Mouse (Mus musculus) gastrocnemius, postnatal 10 days (tissue): ENCODE measurements around the gene Lhx4. TPM values are rescaled to one million over a fixed set of nuclear protein-coding genes. Genes with fewer than 3 reads are reported as not detected.

ENCODE experiments used
- DNase-seq: peaks from one replicate; pipeline ENCODE4 v3.0.0; 2021; ENCODE audit warnings: mixed read lengths
- total RNA-seq, 2 experiments: library from RNA; stranded (reverse); gene quantifications; 2 replicates each; pipeline ENCODE4 v1.2.3; 2021

Lhx4 gene
- total RNA-seq, 2 experiments from 2014 or later, result not detected

DNA sequence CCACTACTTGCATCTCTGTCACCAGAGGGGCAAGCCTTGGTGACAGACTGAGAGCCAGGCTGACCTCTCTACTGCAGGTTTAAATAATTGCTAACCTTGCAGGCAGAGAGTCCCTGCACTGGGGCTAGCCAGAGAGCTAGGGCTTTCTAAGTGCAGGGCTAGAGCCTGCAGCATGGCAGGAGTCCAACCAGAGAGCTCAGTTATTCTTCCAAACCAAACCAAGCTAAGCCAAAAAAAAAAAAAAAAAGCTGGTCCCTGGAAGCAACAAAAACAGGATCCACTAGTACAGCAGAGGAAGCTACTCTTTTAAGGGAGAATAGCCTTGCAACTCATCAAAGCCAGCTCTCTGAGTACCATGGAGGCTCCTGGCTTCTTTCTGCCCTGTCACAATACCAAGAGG is 50.6 kb downstream of the Lhx4 start:
- DNase-seq, result peak; percentile 34

GRCm38 (mm10) chr1:155698373-155699159 is 52.9 kb downstream of the Lhx4 start:
- DNase-seq, result peak; percentile 30

- no peak for DNase-seq
Observed at GRCm38 (mm10) chr1:155693443-155693842, 58.0 kb downstream of the Lhx4 start.

DNA sequence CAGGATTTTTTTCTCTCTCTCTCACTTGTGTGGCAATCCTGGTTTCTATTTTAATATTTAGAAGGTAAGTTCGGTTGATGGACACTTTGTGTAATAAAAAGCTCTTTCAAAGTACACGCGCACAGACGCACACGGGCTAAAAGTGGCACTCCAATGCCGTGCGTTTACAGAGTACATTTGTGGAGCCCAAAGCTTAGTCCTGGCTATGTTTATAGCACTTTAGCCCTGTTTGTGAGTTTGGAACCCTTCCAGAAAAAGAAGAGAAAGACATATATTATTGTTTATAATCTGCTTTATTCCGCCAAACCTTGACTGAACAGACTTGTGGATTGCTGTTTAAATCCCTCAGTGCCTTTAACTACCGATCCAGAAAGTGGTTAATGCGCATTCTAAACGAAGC is 58.5 kb downstream of the Lhx4 start:
- DNase-seq, result no peak

- DNase-seq, result no peak
Observed at GRCm38 (mm10) chr1:155692230-155692629, 59.3 kb downstream of the Lhx4 start.

- no peak for DNase-seq
Observed at GRCm38 (mm10) chr1:155689558-155689957, 61.9 kb downstream of the Lhx4 start.

- no peak for DNase-seq
Observed at GRCm38 (mm10) chr1:155689141-155689540, 62.3 kb downstream of the Lhx4 start.

GRCm38 (mm10) chr1:155686816-155687215 is 64.7 kb downstream of the Lhx4 start:
- peak; percentile 25 for DNase-seq

DNA sequence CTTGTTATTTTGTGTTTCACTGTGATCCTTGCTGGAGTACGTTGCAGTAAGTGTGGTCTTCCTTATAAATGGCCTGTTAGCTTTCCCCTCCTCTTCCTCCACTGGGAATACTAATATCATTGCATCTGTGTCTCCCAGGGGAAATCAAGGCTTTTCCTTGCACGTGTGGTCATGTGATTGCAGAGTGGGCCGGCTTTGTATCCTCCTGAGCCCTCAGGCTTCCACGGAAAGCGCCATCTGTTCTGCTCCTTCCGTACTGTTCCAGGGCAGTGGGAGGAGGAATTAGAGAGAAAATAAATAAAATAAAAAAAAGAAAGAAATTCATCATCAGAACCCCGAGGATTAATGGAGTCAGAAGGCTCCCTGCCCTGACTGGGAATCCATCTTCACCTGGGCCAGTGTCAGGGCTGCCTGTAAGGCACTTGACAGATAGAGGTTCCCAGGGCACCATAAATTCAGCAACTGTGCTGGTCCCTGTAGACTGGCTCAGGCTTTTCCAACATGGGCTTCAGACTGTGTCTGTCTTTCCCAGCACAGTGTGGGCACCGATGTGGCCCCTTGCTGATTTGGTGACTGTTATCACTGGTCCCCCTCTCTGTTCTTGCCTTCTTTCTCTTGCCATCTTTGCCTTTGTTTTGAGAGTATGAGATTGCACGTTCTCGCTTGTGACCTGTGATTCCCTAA is 70.2 kb downstream of the Lhx4 start:
- no peak for DNase-seq

DNA sequence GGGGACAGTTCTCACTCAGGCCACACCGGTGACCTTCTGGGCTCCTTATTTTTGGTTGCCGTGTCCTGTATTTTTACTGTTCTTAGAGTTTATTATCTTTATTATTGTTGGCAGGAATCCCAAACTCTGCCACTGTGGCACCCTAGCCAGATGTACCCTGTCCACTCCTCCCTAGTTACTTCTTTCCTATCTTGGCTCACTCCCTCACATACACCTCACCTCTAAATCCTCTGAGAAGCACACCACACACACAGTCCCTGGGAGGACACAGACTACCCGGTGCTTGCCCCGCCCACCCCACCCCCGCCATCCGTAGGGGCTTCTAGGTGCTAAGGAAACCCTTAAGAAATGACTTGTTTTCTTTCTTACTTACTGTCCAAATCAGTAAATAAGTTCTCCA is 75.9 kb downstream of the Lhx4 start:
- DNase-seq, result no peak

- no peak for DNase-seq
Observed at GRCm38 (mm10) chr1:155663994-155664393, 87.5 kb downstream of the Lhx4 start.

- DNase-seq, result no peak
Observed at GRCm38 (mm10) chr1:155656321-155656720, 95.2 kb downstream of the Lhx4 start.

DNA sequence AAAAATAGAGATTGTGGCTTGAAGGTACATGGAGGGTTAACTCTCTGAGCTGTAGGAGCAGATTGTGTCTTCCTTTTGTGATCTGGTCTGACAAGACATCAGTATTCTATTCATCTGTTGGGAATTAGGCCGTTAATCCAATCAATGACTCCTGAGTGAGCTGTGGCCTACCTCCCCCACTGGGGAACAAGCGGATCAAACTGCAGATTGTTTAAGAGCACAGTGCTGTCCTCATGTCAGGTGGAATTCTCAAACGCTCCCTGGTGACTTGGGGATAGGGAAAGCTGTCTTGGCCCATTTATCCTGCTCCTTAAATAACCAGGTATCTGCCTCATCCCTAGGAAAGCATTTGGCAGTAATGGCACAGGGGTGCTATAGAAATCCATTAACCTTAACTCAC is 96.5 kb downstream of the Lhx4 start:
- DNase-seq, result no peak

DNA sequence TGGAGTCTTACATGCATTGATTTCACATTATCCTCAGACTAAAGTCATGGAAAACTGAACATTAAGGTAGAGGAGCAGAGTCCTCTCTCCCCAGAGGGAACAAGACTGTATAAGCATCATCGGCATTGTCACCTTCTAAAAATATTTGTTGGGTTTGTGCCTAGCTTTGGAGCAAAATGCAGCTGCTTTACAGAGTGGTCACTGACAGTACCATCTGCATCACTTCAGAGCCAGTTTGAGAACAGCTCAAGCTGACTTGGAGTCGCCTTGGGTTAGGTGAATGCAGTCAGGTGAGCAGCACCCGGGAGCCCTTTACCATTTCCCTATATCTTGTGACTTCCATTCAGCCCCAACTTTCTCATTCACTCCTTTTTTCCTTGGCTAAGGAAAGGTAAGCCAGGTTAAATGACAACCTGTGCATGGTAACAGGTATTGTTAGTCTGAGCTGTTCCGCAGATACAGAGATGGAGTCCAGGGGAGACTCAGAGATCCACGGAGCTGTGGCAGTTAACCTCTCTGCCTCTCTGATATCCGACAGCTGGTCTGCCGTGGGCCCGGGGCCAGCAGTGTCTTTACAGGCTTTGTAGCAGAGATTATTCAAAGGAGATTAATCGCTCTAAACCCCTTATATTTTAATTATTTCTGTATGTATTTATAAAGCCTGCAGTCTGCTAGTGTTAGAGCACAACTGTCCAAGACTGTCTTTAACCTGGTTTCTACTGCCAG is 101.2 kb downstream of the Lhx4 start:
- peak; percentile 15 for DNase-seq

Other genes with a start within 250 kb of the Lhx4 start
- gene Acbd6, start 193.6 kb downstream of the Lhx4 start, total RNA-seq, result 10 to 100 TPM; 56.2 to 59.8 TPM
- gene Qsox1, start 61.2 kb upstream of the Lhx4 start, total RNA-seq, result 10 to 100 TPM; 36.0 to 49.4 TPM
- 10 to 100 TPM; 33.6 to 37.5 TPM for gene Cep350, start 221.6 kb upstream of the Lhx4 start, total RNA-seq